Mouse (Mus musculus) midbrain, embryonic 14.5 days (tissue): ENCODE results near the gene Ptprn. TPM values are rescaled to one million over a fixed set of nuclear protein-coding genes. Genes with fewer than 3 reads are reported as not detected.
A peak's percentile ranks its signal among the peaks of the same experiment; 100 is the strongest.

ENCODE experiments used
- ATAC-seq: fragments of 200-750 bp; cut with Nextera tagmentation; 2 replicates; pipeline ENCODE4 v1.8.0; 2017; ENCODE audit warnings: moderate number of reproducible peaks, moderate library complexity; ENCODE audit not compliant: low FRiP score, low TSS enrichment
- DNase-seq: peaks from one replicate; pipeline ENCODE4 v3.0.0-alpha.2; 2015
- H3K27ac ChIP-seq: fragments of 300-500 bp; sonication (generic); replicated peaks from 2 replicates; pipeline ENCODE4 v1.5.1; 2014; ENCODE audit warnings: mild to moderate bottlenecking, low read depth, low read length, moderate library complexity
- H3K27me3 ChIP-seq: fragments of 300-500 bp; sonication (generic); 2 replicates; pipeline ENCODE4 v1.6.1; 2014; ENCODE audit warnings: low read length, control low read depth, mixed read lengths; ENCODE audit not compliant: control insufficient read depth, insufficient read depth
- H3K36me3 ChIP-seq: fragments of 300-500 bp; sonication (generic); 2 replicates; pipeline ENCODE4 v1.6.1; 2014; ENCODE audit warnings: low read length, control low read depth; ENCODE audit not compliant: control insufficient read depth, insufficient read depth
- H3K4me1 ChIP-seq: fragments of 300-500 bp; sonication (generic); 2 replicates; pipeline ENCODE4 v1.6.1; 2014; ENCODE audit warnings: mild to moderate bottlenecking, antibody characterized with exemption, low read length, control low read depth; ENCODE audit not compliant: control insufficient read depth, insufficient read depth
- H3K4me2 ChIP-seq: fragments of 300-500 bp; sonication (generic); 2 replicates; pipeline ENCODE4 v1.6.1; 2014; ENCODE audit warnings: mild to moderate bottlenecking, low read length, moderate library complexity
- H3K4me3 ChIP-seq: fragments of 300-500 bp; sonication (generic); replicated peaks from 2 replicates; pipeline ENCODE4 v1.5.1; 2014; ENCODE audit warnings: low read depth, low read length
- H3K9ac ChIP-seq: fragments of 300-500 bp; sonication (generic); replicated peaks from 2 replicates; pipeline ENCODE4 v1.6.1; 2014; ENCODE audit warnings: mild to moderate bottlenecking, low read length, moderate library complexity
- H3K9me3 ChIP-seq: fragments of 300-500 bp; sonication (generic); 2 replicates; pipeline ENCODE4 v1.6.1; 2016; ENCODE audit warnings: low read length, control low read depth, mixed read lengths; ENCODE audit not compliant: control insufficient read depth
- WGBS: fragments of 180-500 bp; shearing (Covaris S2); extraction: QIAGEN DNeasy Blood & Tissue Kit; methylation state at CpG from one replicate; pipeline ENCODE4 v1.1.7; 2014; 5-methylcytosine and 5-hydroxymethylcytosine counted together
- polyA plus RNA-seq: library from polyadenylated mRNA; unstranded; fragments of >200 nt; fragmentation: Nextera tagmentation; extraction: Ambion mirVana; gene quantifications from 2 replicates; pipeline ENCODE4 v1.2.1, GENCODE M21; 2014

The Ptprn gene
- 16.6 and 19.3 TPM in 2 replicates for polyA plus RNA-seq

DNA sequence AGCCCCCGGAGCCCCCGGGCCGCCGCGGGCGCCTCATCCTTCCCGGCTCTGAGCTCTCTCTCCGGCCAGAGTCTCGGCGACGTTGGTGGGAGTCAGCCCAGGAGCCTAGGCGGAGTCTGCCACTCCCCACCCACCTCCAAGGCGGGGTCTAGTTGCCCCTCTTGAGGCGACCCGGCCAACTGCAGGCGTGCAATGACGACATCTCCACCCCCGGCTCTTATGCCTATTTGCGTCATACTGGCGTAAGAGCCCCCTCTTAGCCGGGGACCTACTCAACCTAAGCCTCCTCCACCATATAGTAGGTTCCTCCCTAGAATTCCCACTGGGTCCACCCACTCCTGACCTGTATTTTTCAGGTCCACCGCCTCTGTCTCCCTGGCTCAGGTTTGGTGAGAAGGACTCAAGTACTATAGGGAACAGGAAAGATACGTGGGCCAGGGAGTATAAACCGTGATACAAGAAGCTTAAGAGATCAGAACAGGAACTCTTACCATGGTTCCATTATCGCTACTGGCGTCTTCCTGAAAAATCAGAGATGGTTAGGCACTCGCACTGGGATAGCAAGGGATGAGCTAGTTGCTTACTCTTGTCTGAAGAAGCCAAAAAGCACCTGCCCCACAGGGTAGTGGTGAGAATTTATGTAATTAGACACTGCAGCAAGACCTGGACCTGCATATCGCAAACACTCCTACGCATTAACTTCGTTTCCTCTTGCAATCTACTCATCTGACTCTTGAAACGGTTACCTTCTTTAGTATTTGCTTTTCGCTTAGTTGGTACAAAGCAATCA, at the start of gene Ptprn:
TSS of gene Ptprn (minus strand) at position 412 of the 790 bp plus-strand sequence.
- H3K27me3 ChIP-seq: peaks cover 27% of the 10 kb centered on the region; the same call in 1 of the 2 replicates
- ATAC-seq: peak; percentile 78
- H3K27ac ChIP-seq: peak within 1 kb of the TSS; percentile 14; the same call in 1 of the 2 replicates

DNA sequence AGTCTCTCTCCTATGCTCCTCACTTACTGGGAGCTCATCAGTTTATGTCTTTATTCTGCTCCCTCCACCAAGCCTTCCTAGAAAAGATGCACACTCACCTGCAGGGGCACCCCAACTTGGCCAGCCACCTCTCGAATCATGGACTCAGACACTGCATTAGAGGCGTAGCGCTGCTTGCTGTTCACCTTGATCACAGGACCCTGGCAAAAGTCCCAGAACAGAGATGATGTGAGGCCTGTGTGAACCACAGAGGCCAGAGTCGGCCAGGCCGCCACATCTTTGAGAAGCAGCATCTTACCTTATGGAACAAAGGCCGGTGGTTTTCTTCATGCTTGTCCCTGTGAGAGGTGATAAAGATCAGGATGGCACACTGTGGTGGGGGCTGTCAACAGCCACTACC, 47.4 kb upstream of the Ptprn start:
- peaks cover 87% of the 10 kb centered on the region for H3K36me3 ChIP-seq
- H3K27me3 ChIP-seq: no peaks in the 10 kb centered on the region
- H3K4me2 ChIP-seq: no peak overlapping the region
- H3K4me1 ChIP-seq: peaks cover 6% of the 10 kb centered on the region; the same call in 1 of the 2 replicates
- DNase-seq: no peak
- 94% methylated on average over 6 of the region's 6 CpGs for WGBS
- no peak for ATAC-seq
- no peak overlapping the region for H3K9ac ChIP-seq
- H3K9me3 ChIP-seq: no peaks in the 10 kb centered on the region
- H3K27ac ChIP-seq: no peak overlapping the region
- no peak overlapping the region for H3K4me3 ChIP-seq

More for the DNA sequence above, at the start of gene Ptprn:
- peak within 1 kb of the TSS; percentile 71 for H3K4me2 ChIP-seq
- peak; percentile 75 for DNase-seq
- H3K4me3 ChIP-seq: peak within 1 kb of the TSS; percentile 50
- H3K36me3 ChIP-seq: no peaks in the 10 kb centered on the region
- no peaks in the 10 kb centered on the region for H3K9me3 ChIP-seq
- H3K4me1 ChIP-seq: 0 out of 2 replicates have a peak, but pooled peaks cover 5% of the 10 kb centered on the region
- 12% methylated on average over 32 of the region's 32 CpGs for WGBS
- H3K9ac ChIP-seq: peak within 1 kb of the TSS; percentile 55

DNA sequence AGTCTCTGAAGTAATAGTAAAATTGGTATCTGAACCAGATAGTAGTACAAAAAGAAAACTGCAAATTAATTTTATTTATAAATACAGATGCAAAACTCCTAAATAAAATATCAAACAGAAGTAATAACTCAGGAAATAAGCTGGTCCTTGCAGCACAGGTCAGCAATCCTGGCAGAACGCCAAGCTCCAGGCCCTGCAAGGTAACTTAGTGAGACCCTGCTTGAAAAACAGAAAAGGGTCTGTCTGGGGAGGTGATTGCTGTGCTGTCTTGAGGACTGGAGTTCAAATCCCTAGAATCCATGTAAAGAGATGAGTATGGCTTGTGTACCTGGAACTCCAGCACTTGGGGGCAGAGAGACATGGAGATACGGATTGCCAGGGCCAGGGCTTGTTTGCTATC, 40.4 kb upstream of the Ptprn start:
- H3K4me1 ChIP-seq: no peaks in the 10 kb centered on the region
- 87% methylated on average over 2 of the region's 2 CpGs for WGBS
- no peak overlapping the region for H3K9ac ChIP-seq
- H3K4me3 ChIP-seq: no peak overlapping the region
- no peaks in the 10 kb centered on the region for H3K9me3 ChIP-seq
- ATAC-seq: no peak
- peaks cover 30% of the 10 kb centered on the region for H3K36me3 ChIP-seq
- no peaks in the 10 kb centered on the region for H3K27me3 ChIP-seq
- DNase-seq: no peak
- no peak overlapping the region for H3K27ac ChIP-seq
- no peak overlapping the region for H3K4me2 ChIP-seq

DNA sequence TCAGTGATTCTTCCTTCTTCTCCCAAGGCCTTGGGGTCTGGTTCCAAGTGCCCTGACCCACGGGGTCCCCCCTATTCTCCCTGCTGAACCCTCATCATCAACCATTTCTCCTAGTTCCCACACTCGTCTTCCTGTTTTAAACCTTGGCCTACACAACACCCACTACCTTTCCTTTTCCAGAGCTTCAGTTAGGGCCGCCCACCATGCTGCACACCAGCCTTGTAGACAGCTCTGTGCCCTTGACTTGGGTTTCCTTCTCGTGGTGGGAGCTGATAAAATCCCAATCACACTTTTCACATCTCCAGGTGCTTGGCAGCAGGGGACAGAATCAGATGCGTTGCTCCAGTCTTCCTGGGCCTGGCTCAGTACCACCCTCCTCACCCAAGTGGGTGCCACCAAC, 30.0 kb upstream of the Ptprn start:
- 81% methylated on average over 5 of the region's 5 CpGs for whole genome bisulfite sequencing
- Histone ChIP-seq H3K36me3 (no peaks in the 10 kb centered on the region), H3K9ac (no peak overlapping the region), H3K4me2 (no peak overlapping the region), H3K27ac (no peak overlapping the region), H3K4me1 (peaks cover 12% of the 10 kb centered on the region), H3K9me3 (no peaks in the 10 kb centered on the region), H3K27me3 (no peaks in the 10 kb centered on the region), H3K4me3 (no peak overlapping the region)
- DNase-seq: no peak
- ATAC-seq: no peak

DNA sequence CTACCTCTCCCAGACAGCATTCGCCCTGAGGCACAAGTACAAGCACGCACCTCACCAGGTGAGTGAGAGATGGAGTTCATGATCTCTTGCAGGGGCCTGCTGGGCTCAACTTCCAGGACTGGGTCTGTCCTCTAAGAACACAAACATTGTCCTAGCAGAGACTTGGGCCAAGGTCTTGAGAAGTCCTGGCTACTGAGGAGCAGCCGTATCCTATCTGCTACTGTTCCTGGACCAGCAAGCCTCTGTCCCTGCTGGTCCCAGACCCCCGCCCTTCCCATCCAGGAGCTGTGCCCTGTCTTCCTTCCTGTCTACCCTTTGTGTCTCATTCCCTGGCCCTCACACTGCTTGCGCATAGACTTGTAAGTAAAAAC, 29.0 kb upstream of the Ptprn start:
- no peak overlapping the region for H3K4me3 ChIP-seq
- WGBS: 92% methylated on average over 5 of the region's 5 CpGs
- peaks cover 22% of the 10 kb centered on the region for H3K4me1 ChIP-seq
- H3K9me3 ChIP-seq: no peaks in the 10 kb centered on the region
- H3K4me2 ChIP-seq: no peak overlapping the region
- no peak overlapping the region for H3K9ac ChIP-seq
- no peaks in the 10 kb centered on the region for H3K27me3 ChIP-seq
- no peak overlapping the region for H3K27ac ChIP-seq
- H3K36me3 ChIP-seq: no peaks in the 10 kb centered on the region
- ATAC-seq (no peak), DNase-seq (no peak)

DNA sequence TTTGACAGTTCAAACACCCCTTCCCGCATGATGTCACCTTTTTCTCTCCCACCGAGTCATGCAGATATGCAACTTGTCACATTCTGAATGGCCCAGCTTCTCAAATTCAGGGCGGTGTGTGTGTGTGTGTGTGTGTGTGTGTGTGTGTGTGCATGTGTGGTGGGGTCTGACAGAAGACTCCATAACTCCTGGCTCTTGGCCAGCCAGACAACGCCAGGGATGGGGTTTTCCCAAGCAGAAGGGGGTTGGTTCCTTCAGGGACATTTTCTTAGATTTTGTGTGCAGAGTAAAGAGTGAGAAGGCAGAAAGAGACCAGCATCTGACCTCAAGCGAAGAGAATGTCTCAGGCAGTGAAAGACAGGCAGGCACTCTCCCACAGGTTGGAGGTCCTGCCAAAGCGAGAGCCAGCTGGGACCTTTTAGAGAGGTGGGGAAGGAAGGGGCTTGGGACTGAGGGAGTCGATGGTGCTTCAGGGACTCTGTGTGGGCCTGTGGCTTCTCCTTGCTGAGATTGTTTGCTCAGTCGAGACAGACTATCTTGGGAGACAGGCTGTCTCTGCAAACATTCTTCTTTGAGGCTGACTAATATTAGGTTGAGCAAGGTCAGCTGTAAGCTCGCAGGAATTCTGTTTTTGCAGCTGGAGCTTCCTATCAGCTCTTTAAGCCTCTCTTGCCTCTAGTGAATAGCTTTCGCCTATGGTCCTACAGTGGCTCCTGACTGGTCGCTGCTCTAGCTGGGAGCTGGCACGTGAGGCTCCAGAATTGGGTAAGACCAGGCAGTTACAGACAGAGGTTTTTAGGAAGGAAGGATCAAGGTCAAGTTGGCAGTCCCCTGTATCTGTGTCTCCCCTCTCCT, 28.4 kb upstream of the Ptprn start:
- ATAC-seq (no peak), DNase-seq (peak; percentile 15)
- H3K36me3 ChIP-seq: no peaks in the 10 kb centered on the region
- H3K9me3 ChIP-seq: no peaks in the 10 kb centered on the region
- H3K4me1 ChIP-seq: peaks cover 26% of the 10 kb centered on the region
- no peak overlapping the region for H3K27ac ChIP-seq
- no peaks in the 10 kb centered on the region for H3K27me3 ChIP-seq
- WGBS: 62% methylated on average over 12 of the region's 12 CpGs
- H3K4me3 ChIP-seq: no peak overlapping the region
- no peak overlapping the region for H3K4me2 ChIP-seq
- H3K9ac ChIP-seq: no peak overlapping the region

DNA sequence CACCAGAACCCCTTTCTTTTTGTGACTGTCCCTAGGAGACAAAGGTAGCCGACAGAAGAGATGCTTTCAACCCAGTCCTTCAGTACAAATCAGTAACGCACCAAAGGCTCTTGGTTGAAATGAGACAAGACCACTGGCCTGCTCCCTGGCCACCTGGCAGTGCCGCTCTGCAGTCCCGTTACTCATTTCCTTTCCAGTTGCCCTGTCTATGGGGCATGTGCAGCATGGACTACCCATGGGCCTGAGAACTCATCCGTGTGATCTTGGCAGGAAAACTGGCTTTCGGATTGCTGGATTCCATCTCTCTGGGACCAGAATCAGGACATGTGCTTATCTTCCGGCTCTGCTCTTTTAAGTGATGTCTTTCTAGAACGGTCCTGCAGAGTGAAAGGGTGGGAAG, 27.0 kb upstream of the Ptprn start:
- Histone ChIP-seq H3K27ac (no peak overlapping the region), H3K4me2 (no peak overlapping the region), H3K9ac (no peak overlapping the region), H3K36me3 (no peaks in the 10 kb centered on the region), H3K4me3 (no peak overlapping the region), H3K27me3 (no peaks in the 10 kb centered on the region), H3K4me1 (peaks cover 26% of the 10 kb centered on the region), H3K9me3 (no peaks in the 10 kb centered on the region)
- WGBS: 81% methylated on average over 8 of the region's 8 CpGs
- DNase-seq: no peak
- no peak for ATAC-seq

DNA sequence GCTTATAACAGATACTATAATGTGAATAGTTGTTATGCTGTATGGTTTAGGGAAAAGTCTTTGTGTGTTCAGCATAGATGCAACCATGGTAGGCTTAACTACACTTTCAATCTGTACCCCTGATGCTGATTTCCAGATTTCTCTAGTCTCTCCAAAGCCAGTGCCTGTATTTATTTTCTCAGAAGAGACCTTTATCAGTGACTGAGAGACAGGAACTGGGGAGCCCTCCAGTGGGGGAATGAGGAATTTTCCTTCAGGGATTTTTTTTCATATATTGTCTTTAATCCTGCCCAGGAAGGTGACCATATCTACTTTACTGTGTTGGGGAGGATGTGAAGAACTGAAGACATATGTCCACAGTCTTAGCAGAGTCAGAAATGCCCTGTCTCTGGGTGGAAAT, 26.3 kb upstream of the Ptprn start:
- Histone ChIP-seq H3K27me3 (no peaks in the 10 kb centered on the region), H3K9ac (no peak overlapping the region), H3K4me2 (no peak overlapping the region)

More for the DNA sequence above, 26.3 kb upstream of the Ptprn start:
- Histone ChIP-seq H3K4me1 (peaks cover 26% of the 10 kb centered on the region), H3K4me3 (no peak overlapping the region), H3K27ac (peak overlapping the region; percentile 92), H3K36me3 (no peaks in the 10 kb centered on the region), H3K9me3 (no peaks in the 10 kb centered on the region)
- DNase-seq (peak; percentile 86), ATAC-seq (peak; percentile 50; the same call in 1 of the 2 replicates)
